Mouse (Mus musculus) lung, embryonic 16.5 days (tissue): ENCODE results near the gene Nenf. TPM values are rescaled to one million over a fixed set of nuclear protein-coding genes. Genes with fewer than 3 reads are reported as not detected.
A peak's percentile ranks its signal among the peaks of the same experiment; 100 is the strongest.

Experiments used
- ATAC-seq: fragments of 200-750 bp; cut with Nextera tagmentation; 2 replicates; pipeline ENCODE4 v1.8.0; 2017; ENCODE audit warnings: low read depth, mild to moderate bottlenecking, moderate library complexity
- H3K27ac ChIP-seq: fragments of 300-500 bp; sonication (generic); 2 replicates; pipeline ENCODE4 v1.5.1; 2014; ENCODE audit warnings: mild to moderate bottlenecking, control low read depth, low read length
- H3K27me3 ChIP-seq: fragments of 300-500 bp; sonication (generic); 2 replicates; pipeline ENCODE4 v1.6.1; 2014; ENCODE audit warnings: low read depth, low read length, mixed read lengths; ENCODE audit not compliant: control insufficient read depth, insufficient read depth
- H3K36me3 ChIP-seq: fragments of 300-500 bp; sonication (generic); 2 replicates; pipeline ENCODE4 v1.6.1; 2014; ENCODE audit warnings: low read length; ENCODE audit not compliant: control insufficient read depth, insufficient read depth
- H3K4me1 ChIP-seq: fragments of 300-500 bp; sonication (generic); replicated peaks from 2 replicates; pipeline ENCODE4 v1.6.1; 2014; ENCODE audit warnings: low read length, mixed read lengths; ENCODE audit not compliant: control insufficient read depth, insufficient read depth
- H3K4me2 ChIP-seq: fragments of 300-500 bp; sonication (generic); 2 replicates; pipeline ENCODE4 v1.6.1; 2014; ENCODE audit warnings: low read depth, low read length, control low read depth
- H3K4me3 ChIP-seq: fragments of 300-500 bp; sonication (generic); 2 replicates; pipeline ENCODE4 v1.5.1; 2014; ENCODE audit warnings: mild to moderate bottlenecking, low read length, control low read depth
- H3K9ac ChIP-seq: fragments of 300-500 bp; sonication (generic); 2 replicates; pipeline ENCODE4 v1.6.1; 2014; ENCODE audit warnings: low read length, control low read depth
- H3K9me3 ChIP-seq: fragments of 300-500 bp; sonication (generic); 2 replicates; pipeline ENCODE4 v1.6.1; 2016; ENCODE audit warnings: low read length; ENCODE audit not compliant: control insufficient read depth
- WGBS: fragments of 180-500 bp; shearing (Covaris S2); extraction: QIAGEN DNeasy Blood & Tissue Kit; methylation state at CpG from one replicate; pipeline ENCODE4 v1.1.7; 2014; 5-methylcytosine and 5-hydroxymethylcytosine counted together
- polyA plus RNA-seq: library from polyadenylated mRNA; unstranded; fragments of >200 nt; fragmentation: Nextera tagmentation; extraction: Ambion mirVana; gene quantifications from 2 replicates; pipeline ENCODE4 v1.2.1, GENCODE M21; 2015

Nenf gene
- polyA plus RNA-seq, result 97.7 and 107 TPM in 2 replicates

DNA sequence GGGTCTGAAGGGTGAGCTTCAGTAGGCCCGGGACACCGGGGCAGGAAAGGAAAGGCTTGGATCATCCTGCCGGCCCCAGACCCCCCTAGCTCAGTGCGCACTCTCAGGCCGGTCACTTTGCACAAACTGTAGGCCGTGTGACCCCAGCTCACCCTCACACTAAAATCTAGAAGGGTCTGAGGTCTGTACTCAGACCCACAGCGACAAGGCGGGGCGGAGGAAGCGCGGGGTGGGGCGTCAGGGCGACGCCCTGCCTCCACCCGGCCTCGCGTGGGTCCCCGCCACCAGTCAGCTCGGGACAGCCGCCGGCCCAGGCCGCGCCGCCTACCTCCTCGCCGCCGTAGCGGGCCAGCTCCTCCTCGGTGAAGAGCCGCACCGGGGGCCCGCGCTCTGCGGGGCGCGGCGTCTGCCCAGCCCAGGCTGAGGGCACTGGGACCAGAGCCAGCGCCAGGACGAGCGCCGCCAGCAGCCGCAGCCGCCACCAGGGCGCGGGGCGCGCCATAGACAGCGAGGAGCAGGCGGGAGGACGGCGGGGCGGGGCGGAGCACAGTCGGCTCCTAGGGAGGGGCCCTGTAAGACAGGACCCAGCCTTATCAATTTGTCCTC, at the start of gene Nenf:
Nenf (minus strand) TSS at position 604 of the 606 bp plus-strand sequence.
- peak; percentile 94 for ATAC-seq
- H3K27ac ChIP-seq, result peak within 1 kb of the TSS; percentile 90
- under 1% methylated on average over 54 of the region's 54 CpGs for WGBS

DNA sequence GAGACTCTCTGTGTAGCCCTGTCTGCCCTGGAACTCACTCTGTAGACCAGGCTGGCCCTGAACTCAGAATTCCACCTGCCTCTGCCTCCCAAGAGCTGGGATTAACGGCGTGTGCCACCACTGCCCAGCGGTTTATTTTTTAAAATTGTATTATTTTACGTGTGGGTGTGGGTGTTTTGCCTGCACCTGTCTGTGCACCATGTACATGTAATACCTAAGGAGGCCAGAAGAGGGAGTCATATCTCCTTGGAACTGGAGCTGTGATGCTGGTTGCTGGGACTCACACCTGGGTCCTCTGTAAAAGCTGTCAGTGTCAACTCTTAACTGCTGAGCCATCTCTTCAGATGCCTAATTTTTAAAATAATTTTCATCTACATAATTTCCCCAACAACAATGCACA, 46.5 kb upstream of the Nenf start:
- H3K9ac ChIP-seq, result no peak overlapping the region
- peaks cover 14% of the 10 kb centered on the region for H3K36me3 ChIP-seq
- H3K4me3 ChIP-seq, result no peak overlapping the region
- no peak overlapping the region for H3K27ac ChIP-seq
- WGBS, result 69% methylated on average over 4 of the region's 4 CpGs
- ATAC-seq, result no peak
- no peaks in the 10 kb centered on the region for H3K9me3 ChIP-seq
- H3K27me3 ChIP-seq, result no peaks in the 10 kb centered on the region
- no peaks in the 10 kb centered on the region for H3K4me1 ChIP-seq
- no peak overlapping the region for H3K4me2 ChIP-seq

More for the DNA sequence above, at the start of gene Nenf:
- Histone ChIP-seq H3K4me2 (peak within 1 kb of the TSS; percentile 74), H3K27me3 (no peaks in the 10 kb centered on the region), H3K4me3 (peak within 1 kb of the TSS; percentile 75), H3K36me3 (no peaks in the 10 kb centered on the region), H3K4me1 (peaks cover 12% of the 10 kb centered on the region), H3K9ac (peak within 1 kb of the TSS; percentile 93), H3K9me3 (no peaks in the 10 kb centered on the region)

- Histone ChIP-seq H3K36me3 (peaks cover 17% of the 10 kb centered on the region), H3K27ac (no peak overlapping the region), H3K4me3 (no peak overlapping the region), H3K4me2 (no peak overlapping the region), H3K9me3 (no peaks in the 10 kb centered on the region), H3K27me3 (no peaks in the 10 kb centered on the region), H3K4me1 (no peaks in the 10 kb centered on the region), H3K9ac (no peak overlapping the region)
- no peak for ATAC-seq
- WGBS, result 82% methylated on average over 6 of the region's 6 CpGs
Measured at GRCm38 (mm10) chr1:191362412-191362811, 44.4 kb upstream of the Nenf start.

DNA sequence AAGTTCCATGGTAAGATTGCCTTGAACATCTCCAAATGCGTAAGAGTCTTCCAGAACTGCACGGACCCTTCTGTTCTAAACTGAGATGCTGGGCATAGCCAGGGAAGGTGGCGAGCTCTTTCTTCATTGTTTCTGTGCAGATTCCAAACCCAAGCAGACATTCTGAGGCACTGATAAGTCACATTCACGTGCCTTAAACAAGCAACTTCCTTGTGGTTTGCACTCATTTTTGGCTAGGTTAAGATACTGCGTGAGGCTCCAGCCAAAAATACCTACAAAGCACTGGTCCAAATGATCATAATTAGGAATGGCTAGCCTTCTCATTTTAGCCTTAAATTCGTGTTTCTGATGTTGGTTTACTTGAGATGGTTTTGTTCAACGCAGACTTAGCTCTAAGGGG, 41.5 kb upstream of the Nenf start:
- H3K9ac ChIP-seq, result no peak overlapping the region
- 80% methylated on average over 7 of the region's 7 CpGs for WGBS
- no peaks in the 10 kb centered on the region for H3K4me1 ChIP-seq
- H3K4me3 ChIP-seq, result no peak overlapping the region
- H3K4me2 ChIP-seq, result no peak overlapping the region
- ATAC-seq, result no peak
- no peaks in the 10 kb centered on the region for H3K9me3 ChIP-seq
- H3K27ac ChIP-seq, result no peak overlapping the region
- peaks cover 29% of the 10 kb centered on the region for H3K36me3 ChIP-seq
- H3K27me3 ChIP-seq, result no peaks in the 10 kb centered on the region

DNA sequence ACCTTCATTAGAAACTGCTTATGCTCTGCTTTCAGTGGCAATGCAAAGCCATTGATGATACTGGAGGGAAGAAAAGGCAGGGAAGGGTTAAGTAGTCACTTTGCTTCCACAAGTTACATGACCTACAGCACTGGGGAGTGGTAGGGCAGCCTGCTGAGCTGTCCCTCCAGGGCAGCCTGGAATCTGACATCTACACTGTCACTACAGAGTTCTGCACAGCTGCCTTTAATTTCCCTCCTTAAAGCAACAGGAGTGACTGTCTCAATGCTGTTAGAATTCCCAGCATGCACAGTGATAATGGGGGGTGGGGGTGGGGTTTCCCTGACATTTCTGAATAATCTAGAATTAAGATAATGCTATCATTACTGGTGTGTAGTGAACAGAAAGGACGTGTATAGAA, 38.9 kb upstream of the Nenf start:
- Histone ChIP-seq H3K36me3 (peaks cover 35% of the 10 kb centered on the region), H3K27me3 (no peaks in the 10 kb centered on the region), H3K9ac (no peak overlapping the region), H3K4me3 (no peak overlapping the region), H3K27ac (no peak overlapping the region), H3K4me2 (no peak overlapping the region), H3K4me1 (no peaks in the 10 kb centered on the region), H3K9me3 (no peaks in the 10 kb centered on the region)
- WGBS, result 71% methylated on average over 1 of the region's 1 CpGs
- no peak for ATAC-seq

DNA sequence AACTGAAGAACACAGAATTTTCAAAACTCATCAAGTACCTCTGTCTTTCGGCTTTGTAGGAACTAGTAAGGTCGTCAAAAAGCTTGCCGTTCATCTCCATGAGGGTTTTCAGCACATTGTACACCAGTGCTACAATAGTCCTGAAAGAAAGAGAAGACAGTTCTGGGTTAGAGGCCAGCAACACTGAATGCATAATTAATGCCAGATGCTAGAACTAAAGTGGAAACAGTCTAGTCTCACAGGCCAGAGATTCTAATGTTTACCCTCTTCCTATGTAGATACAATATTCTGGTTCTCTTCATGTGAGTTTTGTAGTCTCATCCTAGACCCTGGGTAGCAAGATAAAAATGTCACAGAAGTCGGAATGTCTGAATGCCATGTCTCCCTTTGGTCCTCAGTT, 35.8 kb upstream of the Nenf start:
- no peak for ATAC-seq
- Histone ChIP-seq H3K27me3 (no peaks in the 10 kb centered on the region), H3K27ac (no peak overlapping the region), H3K9ac (no peak overlapping the region), H3K4me2 (no peak overlapping the region), H3K9me3 (no peaks in the 10 kb centered on the region), H3K4me1 (peaks cover 12% of the 10 kb centered on the region), H3K4me3 (no peak overlapping the region), H3K36me3 (peaks cover 39% of the 10 kb centered on the region)
- WGBS, result 89% methylated on average over 4 of the region's 4 CpGs

DNA sequence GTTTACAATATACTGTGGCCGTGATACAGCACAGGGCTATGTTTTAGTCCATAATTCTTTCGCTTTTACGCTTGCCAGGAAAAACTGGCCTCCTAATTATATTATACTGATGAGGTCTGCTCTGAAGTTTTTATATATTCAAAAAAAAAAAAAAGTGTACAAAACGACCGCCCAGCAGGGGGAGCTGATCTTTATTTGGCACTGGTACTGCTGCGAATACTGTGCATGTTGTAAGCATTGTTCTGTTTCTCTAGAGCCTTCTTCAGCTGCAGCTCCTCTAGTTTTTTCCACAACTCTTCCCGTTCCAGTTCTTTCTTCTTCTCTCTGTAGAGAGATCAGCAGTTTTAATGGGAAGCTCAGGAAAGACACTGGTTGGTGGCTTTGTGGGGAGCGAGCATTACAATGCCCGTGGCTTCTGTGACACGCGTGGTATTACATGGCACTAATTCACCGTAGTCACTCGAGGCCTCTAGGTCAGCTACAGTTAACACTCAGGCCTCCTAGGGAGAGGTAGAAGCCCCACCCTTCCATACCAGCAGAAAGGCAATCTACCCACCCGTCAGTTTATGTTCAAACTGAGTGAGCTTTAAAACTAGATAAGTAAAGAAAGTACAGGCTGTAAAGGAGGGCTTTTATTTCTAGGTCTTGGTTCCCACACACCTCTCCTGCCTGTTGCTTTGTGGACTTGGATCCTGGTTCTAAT, 34.9 kb upstream of the Nenf start:
- H3K4me1 ChIP-seq, result peaks cover 17% of the 10 kb centered on the region
- H3K9ac ChIP-seq, result no peak overlapping the region
- H3K4me3 ChIP-seq, result no peak overlapping the region
- no peaks in the 10 kb centered on the region for H3K9me3 ChIP-seq
- no peak for ATAC-seq
- H3K36me3 ChIP-seq, result peaks cover 34% of the 10 kb centered on the region
- H3K27ac ChIP-seq, result no peak overlapping the region
- no peak overlapping the region for H3K4me2 ChIP-seq
- no peaks in the 10 kb centered on the region for H3K27me3 ChIP-seq
- 59% methylated on average over 14 of the region's 14 CpGs for WGBS

DNA sequence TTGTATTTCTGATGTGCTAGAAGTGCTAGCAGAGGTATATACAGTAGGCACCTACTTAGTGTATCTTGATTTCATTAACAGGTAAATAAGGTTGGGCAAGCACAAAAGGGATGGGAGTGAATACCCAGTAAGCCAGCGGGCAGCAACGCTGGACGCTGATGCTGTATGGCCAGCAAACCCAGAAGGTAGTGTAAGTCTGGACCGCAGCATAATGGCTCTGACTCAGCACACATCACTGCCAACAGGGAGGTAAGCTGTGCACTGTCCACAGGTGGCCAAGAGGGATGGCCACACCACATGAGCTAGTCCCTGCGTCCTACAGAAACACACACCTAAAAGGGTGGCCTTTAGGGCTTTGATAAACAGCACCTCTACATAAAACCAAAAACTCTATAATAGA, 32.4 kb upstream of the Nenf start:
- Histone ChIP-seq H3K4me3 (no peak overlapping the region), H3K9me3 (no peaks in the 10 kb centered on the region), H3K27ac (no peak overlapping the region), H3K4me2 (no peak overlapping the region), H3K4me1 (peaks cover 17% of the 10 kb centered on the region), H3K9ac (no peak overlapping the region), H3K36me3 (peaks cover 25% of the 10 kb centered on the region), H3K27me3 (no peaks in the 10 kb centered on the region)
- WGBS, result 94% methylated on average over 5 of the region's 5 CpGs
- ATAC-seq, result no peak

DNA sequence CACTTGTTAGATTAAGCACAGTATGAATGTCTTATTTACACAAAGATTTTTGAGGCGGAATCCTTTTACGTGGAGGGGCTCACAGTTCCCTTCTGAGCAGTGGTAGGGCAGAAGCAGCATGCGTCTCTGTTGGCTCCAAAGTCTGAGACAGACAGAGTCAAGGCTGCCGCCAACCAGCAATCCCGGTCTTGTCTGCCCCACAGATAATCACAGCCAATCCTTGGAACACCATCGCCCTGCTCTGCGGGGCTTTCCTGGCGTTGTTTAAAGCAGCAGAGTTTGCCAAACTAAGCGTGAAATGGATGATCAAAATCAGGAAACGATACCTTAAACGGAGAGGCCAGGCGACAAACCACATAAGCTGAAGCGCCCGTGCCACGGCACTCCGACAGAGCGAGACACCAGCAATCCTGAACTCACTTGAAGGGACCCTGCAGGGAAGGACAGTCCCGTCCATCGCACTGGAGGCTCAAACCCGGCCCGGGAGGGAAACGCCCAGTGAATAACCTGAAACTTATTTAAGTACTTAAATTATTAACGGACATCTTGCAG, 31.6 kb upstream of the Nenf start:
- 54% methylated on average over 23 of the region's 23 CpGs for WGBS
- H3K4me1 ChIP-seq, result peaks cover 17% of the 10 kb centered on the region
- H3K4me2 ChIP-seq, result no peak overlapping the region
- H3K36me3 ChIP-seq, result peaks cover 23% of the 10 kb centered on the region
- no peak overlapping the region for H3K4me3 ChIP-seq
- H3K9me3 ChIP-seq, result no peaks in the 10 kb centered on the region
- no peaks in the 10 kb centered on the region for H3K27me3 ChIP-seq
- peak overlapping the region; percentile 36; the same call in 1 of the 2 replicates for H3K9ac ChIP-seq
- peak; percentile 62 for ATAC-seq
- peak overlapping the region; percentile 63 for H3K27ac ChIP-seq
